Mouse (Mus musculus) C2C12 (cell line): Measurements from ENCODE around the gene Idi2.

Experiments
- CTCF ChIP-seq: IDR thresholded peaks from one replicate; pipeline ENCODE4 v1.5.1; 2011; ENCODE audit not compliant: control insufficient read depth, insufficient read depth, insufficient read length
- MYOG ChIP-seq: IDR thresholded peaks from one replicate; pipeline ENCODE4 v1.6.1; 2011; ENCODE audit not compliant: control insufficient read depth, insufficient read length; ENCODE audit errors: extremely low read depth
- USF1 ChIP-seq: IDR thresholded peaks from one replicate; pipeline ENCODE4 v1.6.1; 2011; ENCODE audit warnings: low read depth, mild to moderate bottlenecking, control low read depth, moderate library complexity

DNA sequence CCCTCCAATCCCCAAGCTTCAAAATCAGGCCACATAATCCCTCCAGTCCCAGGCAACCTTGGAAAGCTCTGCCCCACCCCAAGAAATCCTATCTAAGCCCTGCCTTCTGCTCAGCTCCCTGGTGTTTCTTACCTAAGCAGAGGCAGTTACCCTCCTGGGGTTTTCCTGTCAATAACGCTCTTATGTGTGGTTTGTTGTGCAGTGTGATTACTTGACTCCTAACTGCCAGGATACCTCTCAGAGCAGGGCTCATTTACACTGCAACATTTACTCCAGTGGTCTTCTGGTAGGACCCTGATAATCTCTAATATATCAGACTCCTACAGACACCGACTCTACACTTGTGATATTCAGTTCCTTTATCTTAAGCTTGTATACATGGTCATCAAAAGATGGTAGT lies 19.2 kb upstream of the Idi2 start:
- no peak for TF ChIP-seq CTCF
- TF ChIP-seq MYOG: no peak
- no peak for TF ChIP-seq USF1
